Mouse (Mus musculus) hindbrain, embryonic 15.5 days (tissue): Measurements from ENCODE around the gene Oxct2a. TPM values are rescaled to one million over a fixed set of nuclear protein-coding genes. Genes with fewer than 3 reads are reported as not detected.
"Not testable (repeated sequence)": the region's sequence is repeated elsewhere in the genome, so short reads cannot be mapped to it uniquely, and the experiment has no call there.

Source experiments
- ATAC-seq: fragments of 200-750 bp; cut with Nextera tagmentation; 2 replicates; pipeline ENCODE4 v1.8.0; 2017; ENCODE audit warnings: low read depth, moderate number of reproducible peaks, moderate TSS enrichment; ENCODE audit not compliant: low FRiP score
- H3K27ac ChIP-seq: fragments of 300-500 bp; sonication (generic); replicated peaks from 2 replicates; pipeline ENCODE4 v1.5.1; 2015; ENCODE audit warnings: mild to moderate bottlenecking, inconsistent platforms
- H3K27me3 ChIP-seq: fragments of 300-500 bp; sonication (generic); 2 replicates; pipeline ENCODE4 v1.6.1; 2015; ENCODE audit warnings: control low read depth, inconsistent platforms
- H3K36me3 ChIP-seq: fragments of 300-500 bp; sonication (generic); 2 replicates; pipeline ENCODE4 v1.6.1; 2015; ENCODE audit warnings: control low read depth, inconsistent platforms
- H3K4me1 ChIP-seq: fragments of 300-500 bp; sonication (generic); replicated peaks from 2 replicates; pipeline ENCODE4 v1.6.1; 2015; ENCODE audit warnings: control low read depth, inconsistent platforms
- H3K4me2 ChIP-seq: fragments of 300-500 bp; sonication (generic); 2 replicates; pipeline ENCODE4 v1.6.1; 2015; ENCODE audit warnings: moderate library complexity, mild to moderate bottlenecking, inconsistent platforms
- H3K4me3 ChIP-seq: fragments of 300-500 bp; sonication (generic); 2 replicates; pipeline ENCODE4 v1.5.1; 2015; ENCODE audit warnings: mild to moderate bottlenecking, inconsistent platforms
- H3K9ac ChIP-seq: fragments of 300-500 bp; sonication (generic); 2 replicates; pipeline ENCODE4 v1.6.1; 2015; ENCODE audit warnings: inconsistent platforms
- H3K9me3 ChIP-seq: fragments of 300-500 bp; sonication (generic); 2 replicates; pipeline ENCODE4 v1.6.1; 2016; ENCODE audit warnings: control low read depth, inconsistent platforms
- WGBS: fragments of 180-500 bp; shearing (Covaris S2); methylation state at CpG from one replicate; pipeline ENCODE4 v1.1.7; 2015; 5-methylcytosine and 5-hydroxymethylcytosine counted together
- polyA plus RNA-seq: library from polyadenylated mRNA; unstranded; fragments of >200 nt; fragmentation: Nextera tagmentation; extraction: Ambion mirVana; gene quantifications from 2 replicates; pipeline ENCODE4 v1.2.1, GENCODE M21; 2015

The Oxct2a gene
- polyA plus RNA-seq, 1 experiment from 2014 or later: not detected

DNA sequence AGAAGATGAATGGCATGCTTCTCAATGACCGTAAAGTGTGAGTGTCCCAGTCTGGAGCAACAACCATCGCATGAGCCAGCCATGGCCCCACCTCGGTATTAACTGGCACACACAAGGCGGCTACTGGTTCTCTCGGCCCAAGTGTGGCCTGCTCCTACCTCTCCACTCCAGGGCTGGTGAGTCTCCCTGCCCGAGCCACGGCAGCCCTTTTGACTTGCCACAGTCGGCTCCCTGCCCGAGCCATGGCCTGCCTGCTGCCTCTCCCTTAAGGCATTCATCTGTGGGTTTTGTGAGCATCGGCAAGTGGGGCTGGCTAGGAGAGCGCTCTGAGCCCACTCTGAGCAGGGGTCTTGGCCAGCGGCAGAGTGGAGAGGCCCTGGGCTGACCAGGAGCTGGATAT is 34.4 kb downstream of the Oxct2a start:
- WGBS: 90% methylated on average over 12 of the region's 12 CpGs
- Histone ChIP-seq H3K9me3 (no peaks in the 10 kb centered on the region), H3K27ac (no peak overlapping the region), H3K4me1 (peaks cover 22% of the 10 kb centered on the region), H3K27me3 (no peaks in the 10 kb centered on the region), H3K36me3 (peaks cover 52% of the 10 kb centered on the region), H3K4me3 (no peak overlapping the region), H3K4me2 (no peak overlapping the region), H3K9ac (no peak overlapping the region)
- ATAC-seq: no peak

DNA sequence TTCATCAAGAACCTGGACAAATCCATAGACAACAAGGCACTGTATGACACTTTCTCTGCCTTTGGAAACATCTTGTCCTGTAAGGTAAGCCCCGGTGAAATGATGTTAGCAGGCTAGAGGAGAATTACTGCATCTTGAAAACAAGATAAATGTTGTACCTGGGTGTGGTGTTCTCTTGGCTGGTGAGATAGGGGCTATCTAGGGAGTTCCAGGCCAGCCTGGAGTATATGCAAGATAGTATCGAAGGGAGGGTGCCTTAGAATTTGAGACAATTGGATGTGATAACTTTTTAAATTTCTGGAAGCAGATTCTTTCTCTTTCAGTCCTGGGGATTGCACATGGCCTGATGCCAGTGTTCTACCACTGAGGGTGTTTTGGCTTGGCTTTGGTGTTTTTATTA is 36.6 kb downstream of the Oxct2a start:
- no peak for ATAC-seq
- H3K9ac ChIP-seq: no peak overlapping the region
- H3K4me3 ChIP-seq: no peak overlapping the region
- no peaks in the 10 kb centered on the region for H3K27me3 ChIP-seq
- no peak overlapping the region for H3K27ac ChIP-seq
- H3K4me1 ChIP-seq: peaks cover 27% of the 10 kb centered on the region
- H3K4me2 ChIP-seq: no peak overlapping the region
- 91% methylated on average over 2 of the region's 2 CpGs for whole genome bisulfite sequencing
- no peaks in the 10 kb centered on the region for H3K9me3 ChIP-seq
- H3K36me3 ChIP-seq: peaks cover 31% of the 10 kb centered on the region

DNA sequence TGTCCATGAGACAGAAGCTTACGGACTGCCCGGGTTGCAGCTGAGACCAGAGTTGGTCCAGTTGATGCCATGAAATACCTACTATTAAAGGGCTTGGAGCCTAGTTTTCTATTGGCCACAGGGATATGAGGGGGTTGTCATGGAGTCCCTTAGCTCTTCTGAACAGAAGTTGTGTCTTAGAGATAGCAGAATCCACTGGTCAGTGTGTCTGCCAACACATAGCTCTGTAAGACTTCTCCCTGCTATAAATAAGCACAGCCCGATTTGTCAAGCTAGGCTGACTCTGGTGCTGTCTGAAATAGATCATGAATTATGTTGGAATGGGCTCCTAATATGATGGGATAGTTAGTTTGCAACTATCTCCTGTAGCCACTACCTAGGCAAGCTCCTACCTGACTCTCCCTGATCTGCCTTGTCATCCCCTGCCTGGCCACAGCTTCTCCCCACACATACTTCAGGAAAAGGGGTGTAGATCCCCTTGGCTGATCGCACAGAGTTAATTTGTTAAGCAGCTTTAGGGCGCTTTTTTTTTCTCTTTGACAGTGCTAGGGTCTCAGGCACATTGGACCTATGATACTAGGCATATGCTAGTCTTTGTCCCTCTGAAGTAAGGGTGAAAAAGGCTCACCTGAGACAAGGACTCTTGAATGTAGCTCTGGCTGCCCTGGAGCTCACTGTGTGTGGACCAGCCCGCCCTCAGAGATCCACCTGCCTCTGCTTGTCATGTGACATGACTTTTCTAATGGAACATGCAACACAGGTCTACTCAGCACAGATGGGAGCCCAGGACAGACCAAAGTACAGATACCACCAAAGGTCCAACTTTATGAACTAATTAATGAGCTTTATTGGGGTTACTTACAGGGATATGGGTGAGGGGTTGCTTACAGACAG is 38.5 kb downstream of the Oxct2a start:
- H3K9me3 ChIP-seq: no peaks in the 10 kb centered on the region
- H3K27ac ChIP-seq: no peak overlapping the region
- H3K4me3 ChIP-seq: peak overlapping the region; percentile 76
- peaks cover 18% of the 10 kb centered on the region for H3K36me3 ChIP-seq
- peak overlapping the region; percentile 79 for H3K4me2 ChIP-seq
- no peaks in the 10 kb centered on the region for H3K27me3 ChIP-seq
- 82% methylated on average over 6 of the region's 6 CpGs for WGBS
- peak overlapping the region; percentile 45; the same call in 1 of the 2 replicates for H3K9ac ChIP-seq
- H3K4me1 ChIP-seq: peaks cover 27% of the 10 kb centered on the region
- ATAC-seq: no peak

DNA sequence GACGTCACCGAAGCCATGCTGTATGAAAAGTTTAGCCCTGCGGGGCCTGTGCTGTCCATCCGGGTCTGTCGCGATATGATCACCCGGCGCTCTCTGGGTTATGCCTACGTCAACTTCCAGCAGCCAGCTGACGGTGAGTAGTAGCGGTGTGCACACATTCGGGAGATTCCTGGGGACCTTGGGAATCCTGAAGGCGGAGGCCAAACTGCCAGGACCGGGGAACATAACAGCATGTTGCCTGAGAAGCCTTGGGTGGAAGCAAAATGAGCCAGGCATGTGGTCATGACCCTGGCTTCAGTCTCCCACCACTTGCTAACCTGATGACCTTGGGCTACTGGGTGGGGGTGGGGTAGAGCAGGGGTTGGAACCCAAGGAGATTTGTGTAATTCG is 39.8 kb downstream of the Oxct2a start:
- not testable (repeated sequence) for H3K27ac ChIP-seq, H3K9me3 ChIP-seq, H3K36me3 ChIP-seq, H3K27me3 ChIP-seq
- WGBS: under 1% methylated on average over 13 of the region's 15 CpGs
- Histone ChIP-seq H3K4me1 (peaks cover 27% of the 10 kb centered on the region), H3K4me3 (peak overlapping the region; percentile 76), H3K9ac (peak overlapping the region; percentile 45), H3K4me2 (peak overlapping the region; percentile 79)
- peak; percentile 5; the same call in 1 of the 2 replicates for ATAC-seq

DNA sequence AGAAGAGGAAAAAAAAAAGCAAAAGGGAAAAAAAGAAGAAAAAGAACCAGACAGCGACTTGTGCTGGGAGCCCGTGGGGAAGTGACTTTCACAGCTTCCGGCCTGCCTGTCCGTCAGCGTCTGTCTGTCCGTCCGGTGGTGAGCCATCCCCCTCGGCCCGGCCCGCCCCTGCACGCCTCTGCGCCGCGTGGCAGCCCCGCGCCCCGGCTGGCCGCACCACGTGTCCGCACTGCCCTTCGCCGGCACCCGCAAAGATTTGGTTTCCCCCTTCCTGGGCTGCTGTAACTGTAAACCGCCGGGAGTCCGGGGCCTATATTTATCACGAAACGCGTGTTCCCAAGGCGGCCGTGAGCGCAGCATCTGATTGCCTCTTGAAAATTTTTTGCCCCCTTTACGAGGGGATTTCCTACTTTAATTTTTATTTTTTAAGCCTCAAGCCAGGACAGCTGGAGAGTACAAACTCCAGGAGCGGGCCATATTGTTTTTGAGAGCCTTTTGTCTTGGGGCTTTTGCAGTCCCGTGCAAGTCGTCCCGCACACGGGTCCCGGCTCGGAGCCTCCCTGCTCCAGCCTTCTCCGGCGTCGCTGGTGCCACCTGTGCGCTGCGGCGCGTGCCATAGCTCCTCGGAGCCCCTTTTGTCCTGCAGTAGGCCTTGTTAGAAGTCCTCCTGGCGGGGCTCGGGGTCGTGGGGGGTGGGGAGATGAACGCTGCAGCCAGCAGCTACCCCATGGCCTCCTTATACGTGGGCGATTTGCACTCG is 40.3 kb downstream of the Oxct2a start:
- under 1% methylated on average over 45 of the region's 55 CpGs for WGBS
- Histone ChIP-seq H3K27ac (0 out of 2 replicates have a peak overlapping the region, but pooled peaks have one; percentile 76), H3K4me2 (peak overlapping the region; percentile 79), H3K4me3 (peak overlapping the region; percentile 76), H3K9ac (peak overlapping the region; percentile 68), H3K4me1 (peaks cover 27% of the 10 kb centered on the region)
- not testable (repeated sequence) for H3K36me3 ChIP-seq, H3K9me3 ChIP-seq, H3K27me3 ChIP-seq
- peak; percentile 70 for ATAC-seq

DNA sequence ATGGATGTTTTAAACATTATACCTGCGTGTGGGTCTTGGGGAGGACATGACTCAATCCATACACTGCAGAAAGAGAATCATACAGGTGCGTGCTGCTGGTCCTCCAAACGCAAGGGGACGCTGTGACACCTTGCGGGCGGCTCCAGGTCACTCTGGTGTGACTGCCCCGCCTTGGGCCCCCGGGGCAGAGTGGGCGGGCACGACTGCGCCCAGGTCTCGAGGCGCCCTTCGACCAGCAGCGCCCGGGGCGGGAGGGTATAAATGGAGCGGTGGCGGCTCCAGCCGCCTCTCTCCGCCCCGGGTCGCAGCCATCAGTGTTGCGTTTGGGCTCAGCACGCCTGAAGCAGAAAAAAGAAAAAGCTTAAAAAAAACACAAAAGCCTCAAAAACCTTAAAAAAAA is 40.9 kb downstream of the Oxct2a start:
- H3K4me3 ChIP-seq: peak overlapping the region; percentile 76
- WGBS: 1% methylated on average over 25 of the region's 25 CpGs
- peak overlapping the region; percentile 76; the same call in 1 of the 2 replicates for H3K27ac ChIP-seq
- peak; percentile 93 for ATAC-seq
- H3K4me1 ChIP-seq: peaks cover 27% of the 10 kb centered on the region
- H3K4me2 ChIP-seq: peak overlapping the region; percentile 79
- H3K36me3 ChIP-seq: peaks cover under 1% of the 10 kb centered on the region; the same call in 1 of the 2 replicates
- H3K9me3 ChIP-seq: no peaks in the 10 kb centered on the region
- H3K27me3 ChIP-seq: no peaks in the 10 kb centered on the region
- peak overlapping the region; percentile 68 for H3K9ac ChIP-seq

DNA sequence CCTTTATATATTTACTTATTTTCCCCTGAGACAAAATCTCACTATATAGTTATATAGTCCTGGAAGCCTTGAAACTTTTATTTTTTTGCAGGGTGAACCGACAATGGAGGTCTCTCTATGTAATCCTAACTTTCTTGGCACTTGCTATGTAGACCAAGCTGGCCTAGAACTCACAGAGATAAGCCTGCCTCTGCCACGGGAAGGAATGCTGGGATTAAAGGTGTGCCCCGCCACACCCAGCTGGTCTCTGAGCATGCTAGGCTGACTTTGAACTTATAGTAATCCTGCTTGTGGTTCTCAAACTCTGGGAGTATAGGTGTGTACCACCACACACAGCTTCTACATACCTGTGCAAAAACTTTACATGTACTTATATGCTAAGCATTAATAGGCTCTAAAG is 43.3 kb downstream of the Oxct2a start:
- H3K4me3 ChIP-seq: no peak overlapping the region
- no peak overlapping the region for H3K27ac ChIP-seq
- peaks cover 16% of the 10 kb centered on the region for H3K4me1 ChIP-seq
- no peak for ATAC-seq
- no peaks in the 10 kb centered on the region for H3K27me3 ChIP-seq
- WGBS: 75% methylated on average over 3 of the region's 3 CpGs
- H3K4me2 ChIP-seq: no peak overlapping the region
- H3K9me3 ChIP-seq: no peaks in the 10 kb centered on the region
- H3K9ac ChIP-seq: no peak overlapping the region
- no peaks in the 10 kb centered on the region for H3K36me3 ChIP-seq

Other genes with a start within 250 kb of the Oxct2a start
- gene Bmp8b, start 218.5 kb downstream of the Oxct2a start, polyA plus RNA-seq: 0.34 and 0.71 TPM in 2 replicates
- gene Oxct2b, start 207.4 kb downstream of the Oxct2a start, polyA plus RNA-seq: 0.37 and 0.64 TPM in 2 replicates
- 57.2 TPM in 2 replicates for gene Ppie, start 183.7 kb downstream of the Oxct2a start, polyA plus RNA-seq
- gene Hpcal4, start 140.4 kb downstream of the Oxct2a start, polyA plus RNA-seq: 40.1 and 44.3 TPM in 2 replicates
- 0.16 and 0.30 TPM in 2 replicates for gene Nt5c1a, start 122.1 kb downstream of the Oxct2a start, polyA plus RNA-seq
- 6.4 and 6.5 TPM in 2 replicates for gene Heyl, start 90.1 kb downstream of the Oxct2a start, polyA plus RNA-seq
- 27.7 and 32.2 TPM in 2 replicates for gene Pabpc4, start 61.3 kb downstream of the Oxct2a start, polyA plus RNA-seq
- 0.21 and 0.23 TPM in 2 replicates for gene Bmp8a, start 19.6 kb upstream of the Oxct2a start, polyA plus RNA-seq